Mouse (Mus musculus) common myeloid progenitor, adult 5-6 weeks (primary cell): ENCODE results near the gene Mapk6. TPM values are rescaled to one million over a fixed set of nuclear protein-coding genes. Genes with fewer than 3 reads are reported as not detected.

ENCODE experiments used
- ATAC-seq: replicated peaks from 2 replicates; pipeline ENCODE4 v1.8.0; 2016; ENCODE audit warnings: low read depth, mild to moderate bottlenecking, moderate TSS enrichment, inconsistent platforms; ENCODE audit not compliant: poor library complexity, severe bottlenecking
- total RNA-seq: library from RNA; stranded (forward); fragments of 200-1000, 187-1606 nt; gene quantifications from 2 replicates; pipeline ENCODE4 v1.2.3, GENCODE M21; 2017

The Mapk6 gene
- total RNA-seq, 1 experiment from 2014 or later, result 76.2 TPM

- peak; percentile 45 for ATAC-seq
Observed at GRCm38 (mm10) chr9:75425796-75426391, 16.1 kb upstream of the Mapk6 start.

DNA sequence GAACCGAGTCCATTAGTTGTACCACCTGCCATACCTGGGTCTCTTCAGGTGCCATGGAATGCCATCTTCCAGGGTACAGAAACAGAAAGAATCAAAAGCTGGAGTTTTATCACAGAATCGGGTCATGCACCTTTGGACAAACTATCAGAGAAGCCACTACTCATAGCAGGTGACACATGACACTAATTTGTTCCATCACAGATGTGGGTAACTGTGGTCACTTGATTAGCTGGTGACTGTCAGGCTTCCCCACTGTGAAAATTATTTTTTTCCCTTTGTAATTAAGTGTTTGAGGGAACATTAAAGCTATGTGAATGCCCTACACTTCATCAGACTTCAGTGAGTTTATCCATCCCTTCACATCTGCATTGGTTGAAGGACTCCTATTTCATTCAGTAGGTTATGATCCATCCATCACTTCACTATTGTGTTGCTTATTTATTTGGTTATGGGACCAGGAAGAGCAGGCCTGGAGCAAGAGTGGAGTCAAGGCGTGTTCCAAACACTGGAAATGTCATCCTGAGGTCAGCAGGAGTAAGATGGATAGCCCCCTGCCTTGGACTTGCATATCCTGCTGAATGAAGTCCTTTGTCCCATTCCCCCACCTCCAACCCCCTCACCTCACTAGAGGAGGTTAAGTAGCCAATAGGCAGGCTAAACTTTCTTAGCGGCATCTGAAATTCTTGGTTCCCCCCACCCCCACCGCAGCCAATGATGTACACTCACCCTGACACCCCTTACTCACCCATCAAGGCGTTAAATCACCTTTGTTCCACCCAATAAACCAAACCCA, 14.7 kb upstream of the Mapk6 start:
- ATAC-seq, result no peak

GRCm38 (mm10) chr9:75423683-75424082, 13.9 kb upstream of the Mapk6 start:
- ATAC-seq, result no peak

DNA sequence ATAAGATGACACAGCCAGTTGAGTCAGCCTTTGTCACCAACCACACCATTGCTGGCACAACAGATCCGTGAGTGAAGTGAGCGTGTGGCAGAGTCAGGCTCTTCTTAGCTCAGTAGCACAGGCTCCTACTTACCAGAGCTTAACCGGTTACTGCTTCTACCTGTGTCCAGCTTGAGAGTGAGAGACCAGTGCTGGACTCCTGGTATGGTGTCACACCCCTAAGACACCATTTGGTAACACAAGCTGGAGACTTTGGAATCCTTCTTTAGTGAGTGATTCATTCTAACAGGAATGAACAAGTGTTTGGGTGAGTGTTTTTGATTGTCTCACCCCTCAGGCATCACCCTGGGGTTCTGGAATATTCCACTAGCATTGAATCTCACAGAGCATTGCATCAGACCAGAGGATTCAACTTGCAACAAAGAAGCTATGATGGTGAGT, 12.5 kb upstream of the Mapk6 start:
- no peak for ATAC-seq

DNA sequence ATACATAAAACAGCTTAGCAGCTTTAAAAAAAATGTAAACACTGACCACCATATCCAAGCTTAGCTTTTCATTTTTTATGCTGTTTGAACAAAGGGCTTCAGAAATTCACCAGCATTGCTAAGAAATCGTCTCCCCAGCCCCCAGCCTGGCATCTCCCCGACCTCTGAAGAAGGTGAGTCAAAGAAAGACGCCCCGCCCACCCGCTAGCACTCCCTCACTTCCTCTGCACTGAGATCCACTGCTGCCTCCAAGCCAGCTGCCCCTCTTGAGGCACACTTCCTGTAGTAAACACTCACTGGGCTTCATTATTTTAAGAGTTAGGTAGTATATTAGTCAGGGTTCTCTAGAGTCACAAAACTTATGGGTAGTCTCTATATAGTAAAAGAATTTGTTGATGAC, 4.4 kb upstream of the Mapk6 start:
- ATAC-seq, result peak; percentile 36; the same call in 1 of the 2 replicates

- ATAC-seq, result no peak
Observed at GRCm38 (mm10) chr9:75413206-75413605, 3.4 kb upstream of the Mapk6 start.

GRCm38 (mm10) chr9:75411584-75411983, 1.8 kb upstream of the Mapk6 start:
- ATAC-seq, result 0 out of 2 replicates have a peak, but pooled peaks have one; percentile 13

- ATAC-seq, result no peak
Observed at GRCm38 (mm10) chr9:75410868-75411487, 1.2 kb upstream of the Mapk6 start.

GRCm38 (mm10) chr9:75409031-75409851, 564 bp downstream of the Mapk6 start:
- ATAC-seq, result peak; percentile 13; the same call in 1 of the 2 replicates

- no peak for ATAC-seq
Observed at GRCm38 (mm10) chr9:75408204-75408826, 1.5 kb downstream of the Mapk6 start.

DNA sequence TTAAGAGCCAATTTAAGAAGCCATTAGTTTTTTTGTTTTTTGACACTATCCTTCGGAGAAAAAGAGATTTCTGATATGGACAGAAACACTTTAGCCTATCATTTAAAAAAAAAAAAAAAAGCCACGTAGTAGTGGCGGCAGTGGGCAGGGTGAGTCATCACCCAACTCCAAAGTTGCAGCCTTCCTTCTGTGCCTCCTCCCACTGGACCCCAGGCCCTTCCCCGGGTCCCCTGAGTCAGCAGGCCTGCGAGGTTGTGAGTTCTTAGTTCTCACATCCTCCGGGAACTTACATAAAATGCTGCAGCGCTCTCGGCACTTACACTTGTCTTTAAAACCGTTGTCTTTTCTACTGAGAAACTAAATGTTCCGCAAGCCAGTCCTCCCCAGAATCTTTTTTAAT, 2.0 kb downstream of the Mapk6 start:
- peak; percentile 59 for ATAC-seq

DNA sequence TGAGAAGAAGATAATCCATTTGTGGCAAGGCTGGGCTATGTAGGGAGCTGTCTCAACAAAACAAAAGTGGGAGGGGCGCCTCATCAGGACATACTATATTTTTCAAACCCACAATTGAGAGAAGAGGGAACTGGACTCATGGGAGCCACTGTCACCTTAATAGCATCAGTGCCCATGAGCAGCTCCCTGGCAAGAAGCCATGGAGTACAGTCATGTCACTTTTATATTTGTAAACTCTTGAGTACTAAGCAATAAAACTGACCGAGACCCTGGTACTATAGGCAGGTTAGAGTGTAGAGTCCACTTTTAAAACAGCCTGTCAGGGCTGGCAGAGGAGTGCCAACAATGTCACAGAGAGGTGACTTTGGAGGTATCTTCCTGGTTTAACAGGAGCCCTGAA, 3.7 kb downstream of the Mapk6 start:
- no peak for ATAC-seq

GRCm38 (mm10) chr9:75403520-75403919, 6.3 kb downstream of the Mapk6 start:
- ATAC-seq, result no peak

GRCm38 (mm10) chr9:75401593-75402504, 8.0 kb downstream of the Mapk6 start:
- ATAC-seq, result peak; percentile 73

- ATAC-seq, result no peak
Observed at GRCm38 (mm10) chr9:75400639-75401038, 9.2 kb downstream of the Mapk6 start.

DNA sequence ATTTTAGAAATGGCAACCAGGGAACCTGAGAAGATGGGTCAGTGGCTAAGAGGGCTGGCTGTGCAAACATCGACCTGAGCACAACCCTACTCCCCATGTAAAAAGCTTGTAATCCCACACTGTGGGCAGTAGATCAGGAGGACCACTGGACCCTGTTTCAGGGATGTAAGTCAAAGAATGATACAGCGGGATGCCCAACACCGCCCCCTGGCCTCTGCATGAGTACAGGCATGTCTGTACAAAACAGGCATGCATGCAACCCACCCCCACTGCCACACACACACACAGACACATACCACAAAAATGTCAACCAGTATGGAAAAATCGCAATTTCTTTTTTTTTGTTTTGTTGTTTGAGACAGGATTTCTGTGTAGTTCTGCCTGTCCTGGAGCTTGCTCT, 10.7 kb downstream of the Mapk6 start:
- ATAC-seq, result no peak

GRCm38 (mm10) chr9:75395971-75396370, 13.8 kb downstream of the Mapk6 start:
- ATAC-seq, result no peak

GRCm38 (mm10) chr9:75393251-75393650, 16.6 kb downstream of the Mapk6 start:
- no peak for ATAC-seq
